Mouse (Mus musculus): ENCODE measurements at regions not wholly inside any gene's neighbourhood (a gene's known extent, or its start where the extent isn't known, plus 50 kb on each side); places are given as distances from the start of the nearest gene placed in this dataset.

GRCm38 (mm10) chr7:119270826-119271420 is 86.5 kb upstream of the Gpr139 start:
- TF ChIP-seq CTCF (IDR thresholded peaks at IDR 0.05; ENCODE audit: borderline replicate concordance, extremely low read depth, insufficient read depth, insufficient read length) (no peak), POLR2A (IDR thresholded peaks at IDR 0.05; ENCODE audit: borderline replicate concordance, extremely low read depth, insufficient read depth, insufficient read length, poor library complexity, severe bottlenecking) (no peak)

Data from brain, embryonic 14.5 days (tissue).